Mouse (Mus musculus): ENCODE data around the gene Dcps. TPM values are rescaled to one million over a fixed set of nuclear protein-coding genes. Genes with fewer than 3 reads are reported as not detected.

The Dcps gene
- polyA plus RNA-seq (2012): 83.2 and 112 TPM in 2 replicates

- TF ChIP-seq GATA1 (IDR thresholded peaks at IDR 0.05; ENCODE audit: low read length): no peak
These were observed at the start of gene Dcps for GRCm38 (mm10) chr9:35175251-35176123. Gene Dcps, minus strand, starts transcription at chr9:35176061.

DNA sequence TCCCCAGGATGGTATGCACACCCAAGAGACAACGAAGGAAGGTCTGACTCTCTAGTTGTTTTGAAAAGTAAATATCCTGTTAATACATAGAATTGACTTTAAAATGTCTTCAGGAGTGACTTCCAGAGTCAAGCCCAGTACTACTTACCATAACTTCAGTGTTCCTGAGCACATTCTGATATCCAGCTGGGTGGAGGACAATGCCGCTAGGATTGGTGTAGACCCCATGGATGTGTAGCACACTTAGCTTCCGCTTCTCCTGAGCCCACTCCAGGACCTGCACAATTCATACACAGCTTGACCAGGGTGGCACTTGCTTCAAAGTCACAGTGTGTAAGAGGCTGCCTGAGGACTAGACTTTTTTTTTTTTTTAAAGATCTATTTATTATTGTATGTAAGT is 47.6 kb upstream of the Dcps start:
- TF ChIP-seq GATA1 (IDR thresholded peaks at IDR 0.05; ENCODE audit: low read length): no peak

- no peak for TF ChIP-seq GATA1 (IDR thresholded peaks at IDR 0.05; ENCODE audit: low read length)
These were observed 42.1 kb upstream of the Dcps start for GRCm38 (mm10) chr9:35217963-35218362.

DNA sequence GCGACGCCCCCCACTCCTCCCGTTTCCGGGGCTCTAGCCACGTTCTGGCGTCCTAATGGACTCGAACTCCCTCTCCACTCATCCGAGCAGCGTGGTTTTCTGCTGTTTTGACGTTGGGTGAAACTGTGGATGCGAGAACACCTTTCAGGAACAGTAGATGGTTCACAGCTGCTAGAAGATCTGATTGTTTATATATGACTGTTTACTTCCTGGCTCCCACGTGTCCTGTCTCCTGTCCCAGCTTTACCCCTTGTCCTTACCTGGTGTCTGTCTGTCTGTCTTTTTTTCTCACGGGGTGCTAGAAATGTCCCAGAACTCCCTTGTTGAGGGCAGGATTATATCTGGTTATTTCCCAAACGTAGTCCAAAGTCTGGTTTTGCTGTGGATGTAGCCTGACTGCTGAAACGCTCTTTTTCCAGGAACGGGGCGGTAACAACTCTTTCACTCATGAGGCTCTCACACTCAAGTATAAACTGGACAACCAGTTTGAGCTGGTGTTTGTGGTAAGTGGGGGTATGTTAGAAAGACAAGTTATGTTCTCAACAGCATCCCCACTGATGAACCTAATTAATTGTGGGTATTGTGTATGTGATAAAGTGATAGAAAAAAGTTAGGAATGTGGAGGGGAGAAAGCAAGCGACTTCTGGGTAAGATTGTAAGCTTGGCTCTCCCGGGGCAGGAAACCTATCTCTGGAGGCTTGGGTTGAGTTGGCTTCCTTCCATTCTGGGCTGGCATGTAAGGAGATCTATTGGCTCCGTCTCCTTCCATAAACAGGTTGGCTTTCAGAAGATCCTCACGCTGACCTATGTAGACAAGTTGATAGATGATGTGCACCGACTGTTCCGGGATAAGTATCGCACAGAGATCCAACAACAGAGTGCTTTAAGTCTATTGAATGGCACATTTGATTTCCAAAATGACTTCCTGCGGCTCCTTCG is 36.0 kb upstream of the Dcps start:
- TF ChIP-seq GATA1 (IDR thresholded peaks at IDR 0.05; ENCODE audit: low read length): no peak

- no peak for TF ChIP-seq GATA1 (IDR thresholded peaks at IDR 0.05; ENCODE audit: low read length)
These were observed 34.9 kb upstream of the Dcps start, which contains the start of gene Foxred1 for GRCm38 (mm10) chr9:35210542-35211474. Gene Foxred1, minus strand, starts transcription at chr9:35211055.

GRCm38 (mm10) chr9:35204421-35204820 is 28.6 kb upstream of the Dcps start:
- TF ChIP-seq GATA1 (IDR thresholded peaks at IDR 0.05; ENCODE audit: low read length): no peak

DNA sequence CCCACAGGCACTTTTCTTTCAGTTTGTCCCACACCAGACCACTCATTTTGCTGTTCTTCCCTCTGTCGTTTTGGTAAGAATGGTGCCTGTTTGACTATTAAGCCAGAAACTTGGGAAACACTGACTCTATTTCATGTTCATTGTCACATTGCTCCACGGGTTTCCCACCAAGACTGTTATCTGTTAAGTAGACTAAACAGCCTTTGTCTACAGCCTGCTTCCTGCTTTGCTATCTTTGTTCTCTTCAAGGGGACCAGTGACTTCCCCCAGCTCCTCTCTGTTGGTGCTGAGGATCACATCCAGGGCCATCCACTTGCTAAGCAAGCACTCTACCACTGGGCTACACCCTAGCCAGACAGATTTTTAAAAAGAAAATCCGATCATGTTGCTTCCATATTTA is 27.7 kb upstream of the Dcps start:
- no peak for TF ChIP-seq GATA1 (IDR thresholded peaks at IDR 0.05; ENCODE audit: low read length)

DNA sequence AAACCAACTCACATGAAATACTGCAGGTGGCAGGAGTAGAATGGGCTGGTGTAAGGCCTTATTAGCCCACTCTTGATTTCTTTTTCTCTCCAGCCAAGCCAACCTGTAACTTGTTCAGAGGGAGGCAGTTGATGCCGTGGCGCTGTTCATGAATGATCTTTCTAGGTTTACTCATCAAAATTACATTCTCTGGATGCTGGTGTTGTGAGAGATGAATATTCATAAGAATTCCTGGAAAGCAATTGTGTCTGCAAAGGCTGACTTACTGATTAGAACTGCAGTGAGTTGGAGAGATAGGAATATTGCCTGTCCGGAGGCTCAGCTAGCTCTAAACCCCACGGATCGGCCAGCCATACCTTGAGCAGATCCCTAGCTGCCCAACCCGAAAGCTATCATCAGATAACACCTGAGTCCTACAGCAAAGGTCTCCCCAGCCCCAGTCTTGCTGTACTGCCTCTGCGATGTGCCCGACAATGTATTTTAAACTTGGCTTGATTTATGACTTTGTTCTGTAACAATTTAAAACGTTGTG is 24.7 kb upstream of the Dcps start:
- no peak for TF ChIP-seq GATA1 (IDR thresholded peaks at IDR 0.05; ENCODE audit: low read length)

GRCm38 (mm10) chr9:35199772-35200471 is 24.1 kb upstream of the Dcps start, which contains the start of the genes Srpr and Tirap:
Gene Srpr, plus strand, starts transcription at chr9:35200175.
Gene Tirap, minus strand, starts transcription at chr9:35200291.
- TF ChIP-seq GATA1 (IDR thresholded peaks at IDR 0.05; ENCODE audit: low read length): no peak

DNA sequence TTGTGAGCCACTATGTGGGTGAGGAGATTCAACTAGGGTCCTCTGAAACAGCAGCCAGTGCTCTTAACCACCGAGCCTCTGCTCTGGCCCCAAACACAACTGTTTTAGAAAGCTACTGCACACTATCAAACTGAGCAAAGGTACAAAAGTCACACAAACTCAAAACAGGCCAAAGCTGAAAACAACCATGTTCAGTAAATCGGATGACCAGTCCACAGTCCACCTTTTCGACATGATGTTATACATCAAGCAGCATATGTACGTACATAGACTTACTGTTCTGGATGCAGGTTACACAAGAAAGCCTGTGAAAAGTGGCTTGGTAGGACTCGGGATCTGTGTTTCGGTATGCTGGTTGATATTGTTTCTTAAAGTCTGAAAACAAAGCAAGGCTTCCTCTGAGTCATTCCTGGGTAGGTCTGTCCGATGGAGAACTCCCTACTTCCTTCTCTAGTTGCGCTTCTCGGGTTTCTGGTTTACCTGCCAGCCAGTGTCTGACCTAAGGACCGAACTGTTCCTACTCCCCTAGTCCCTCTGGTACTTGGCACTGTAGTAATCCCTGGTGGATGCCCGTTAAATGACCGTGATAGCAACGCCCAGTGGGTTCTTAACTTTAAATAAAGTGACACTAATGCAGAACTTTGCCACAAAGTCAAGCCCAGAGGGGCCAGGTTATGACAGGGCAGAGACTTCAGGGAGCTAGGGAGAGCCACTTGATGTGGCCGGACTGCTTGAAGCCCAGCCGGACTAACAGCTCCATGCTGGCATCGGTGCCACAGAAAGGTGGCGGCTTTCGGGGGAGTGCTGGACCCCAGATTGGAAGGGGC is 23.3 kb upstream of the Dcps start:
- no peak for TF ChIP-seq GATA1 (IDR thresholded peaks at IDR 0.05; ENCODE audit: low read length)

DNA sequence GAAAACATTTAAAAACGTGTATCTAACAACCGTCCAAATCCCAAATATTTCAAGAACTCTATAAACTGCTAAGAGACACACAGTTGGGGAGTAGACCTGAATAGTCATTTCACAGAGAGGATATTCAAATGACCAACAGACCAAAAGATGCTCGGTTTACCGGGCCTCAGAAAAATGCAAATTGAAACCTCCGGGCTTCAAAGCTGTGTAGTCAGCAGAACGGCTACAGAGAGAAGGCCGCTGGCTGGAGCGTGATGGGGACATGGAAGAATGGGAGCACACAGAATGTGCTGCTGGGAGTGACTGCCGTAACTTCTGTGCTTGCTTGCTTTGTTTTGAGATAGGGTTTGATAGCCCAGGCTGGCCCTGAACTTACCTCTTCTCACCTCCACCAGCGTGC is 22.5 kb upstream of the Dcps start:
- TF ChIP-seq GATA1 (IDR thresholded peaks at IDR 0.05; ENCODE audit: low read length): no peak

- no peak for TF ChIP-seq GATA1 (IDR thresholded peaks at IDR 0.05; ENCODE audit: low read length)
These were observed 21.8 kb upstream of the Dcps start for GRCm38 (mm10) chr9:35197625-35198024.

DNA sequence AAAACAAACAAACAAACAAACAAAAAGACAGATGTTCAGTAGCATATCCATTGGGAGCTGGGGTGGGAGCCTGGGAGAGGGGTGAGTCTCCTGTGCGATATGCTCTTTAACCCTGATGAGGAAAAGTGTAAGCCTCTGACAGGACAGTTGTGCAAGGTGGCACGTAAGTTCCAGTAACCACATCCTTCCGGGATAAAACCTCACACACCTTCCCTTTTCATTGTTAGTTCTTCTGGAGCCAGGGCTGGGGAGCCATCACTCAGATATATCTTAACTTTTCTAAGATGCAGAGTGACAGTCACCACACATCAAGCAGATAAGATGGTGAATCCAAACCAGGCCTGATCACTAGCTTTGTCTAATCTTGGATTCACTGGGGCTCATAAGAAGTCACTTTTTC is 18.2 kb upstream of the Dcps start:
- no peak for TF ChIP-seq GATA1 (IDR thresholded peaks at IDR 0.05; ENCODE audit: low read length)

All from G1E-ER4 (cell line).